Comparison of ENCODE assay signal across 28 mouse cellular contexts in genomic region chr11:84653481-84653880, GRCm38 (mm10).
DNase-seq lines count a peak whose midpoint lies in the region; ATAC-seq lines count a peak whose summit lies in the region.
"Had no signal": no experiment of that assay in that cellular context is flagged by ENCODE, and none has a peak within 500 bp of the region (broad histone marks: within the 10 kb centered on the region; RNA-seq: fewer than 3 reads in every experiment).

No protein-coding gene starts in this region.

- no peak for ATAC-seq in hindbrain, embryonic 13.5 days (ENCODE audit: low FRiP score)
- no peak for ATAC-seq in hindbrain, embryonic 16.5 days
- ATAC-seq: activated CD4-positive, CD25-positive, alpha-beta regulatory T cell, adult 4 months; forebrain, embryonic 14.5 days; hindbrain, postnatal 0 days; intestine, postnatal 0 days; liver, embryonic 12.5 days; liver, postnatal 0 days had no signal

- peak overlapping the region; percentile 62; the same call in 1 of the 2 replicates for H3K27ac ChIP-seq in hindbrain, embryonic 13.5 days
- no peak overlapping the region for H3K27ac ChIP-seq in hindbrain, embryonic 16.5 days (ENCODE audit: low read depth, low read length)
- H3K27ac ChIP-seq in limb, embryonic 10.5 days, result no peak overlapping the region
- H3K27ac ChIP-seq: embryonic facial prominence, embryonic 15.5 days; heart, embryonic 10.5 days; heart, embryonic 15.5 days; kidney, embryonic 15.5 days; left cerebral cortex, adult 2 months; liver, embryonic 12.5 days; neural tube, embryonic 13.5 days had no signal

- H3K27me3 ChIP-seq in hindbrain, embryonic 13.5 days, result peaks cover 13% of the 10 kb centered on the region; the same call in 1 of the 2 replicates
- no peaks in the 10 kb centered on the region for H3K27me3 ChIP-seq in hindbrain, embryonic 16.5 days (replicated peaks; ENCODE audit: control insufficient read depth, insufficient read depth, low read length)
- peaks cover 41% of the 10 kb centered on the region for H3K27me3 ChIP-seq in limb, embryonic 10.5 days (ENCODE audit: low read depth, poor library complexity, severe bottlenecking)

- H3K36me3 ChIP-seq in hindbrain, embryonic 13.5 days, result no peaks in the 10 kb centered on the region
- no peaks in the 10 kb centered on the region for H3K36me3 ChIP-seq in hindbrain, embryonic 16.5 days (ENCODE audit: control insufficient read depth, insufficient read depth, low read length)
- no peaks in the 10 kb centered on the region for H3K36me3 ChIP-seq in limb, embryonic 10.5 days
- H3K36me3 ChIP-seq: embryonic facial prominence, embryonic 15.5 days; heart, embryonic 10.5 days; heart, embryonic 15.5 days; kidney, embryonic 15.5 days; liver, embryonic 12.5 days; neural tube, embryonic 13.5 days had no signal

- peak; percentile 82 for DNase-seq in embryo, embryonic 10 days (ENCODE audit: low spot score)
- DNase-seq in embryo, embryonic 11 days, result peak; percentile 70
- peak; percentile 45 for DNase-seq in limb, embryonic 10.5 days (ENCODE audit: low spot score)
- DNase-seq in B cell, adult 2 months, result no peak
- no peak for DNase-seq in kidney, adult 9 months
- no peak for DNase-seq in thymus, postnatal 36 days
- DNase-seq: adrenal gland, adult 2 months; cerebellum, adult 2 months; cerebellum, postnatal 14 days; gastrocnemius, postnatal 25 days; heart, adult 11 months; kidney, postnatal 25 days; liver, postnatal 0 days; lung, postnatal 36 days; thymus, adult 2 months had no signal

- no peak overlapping the region for H3K4me2 ChIP-seq in hindbrain, embryonic 13.5 days
- no peak overlapping the region for H3K4me2 ChIP-seq in hindbrain, embryonic 16.5 days (ENCODE audit: low read length)
- H3K4me2 ChIP-seq: embryonic facial prominence, embryonic 15.5 days; heart, embryonic 15.5 days; kidney, embryonic 15.5 days; liver, embryonic 12.5 days; neural tube, embryonic 13.5 days had no signal

- 0 out of 2 replicates have a peak overlapping the region, but pooled peaks have one; percentile 24 for H3K9ac ChIP-seq in hindbrain, embryonic 13.5 days
- H3K9ac ChIP-seq in hindbrain, embryonic 16.5 days (ENCODE audit: low read depth, low read length), result no peak overlapping the region
- H3K9ac ChIP-seq: embryonic facial prominence, embryonic 15.5 days; heart, embryonic 15.5 days; kidney, embryonic 15.5 days; liver, embryonic 12.5 days; liver, postnatal 0 days; neural tube, embryonic 13.5 days had no signal

- no peaks in the 10 kb centered on the region for H3K9me3 ChIP-seq in hindbrain, embryonic 13.5 days
- no peaks in the 10 kb centered on the region for H3K9me3 ChIP-seq in hindbrain, embryonic 16.5 days (ENCODE audit: control insufficient read depth, low read length)
- no peaks in the 10 kb centered on the region for H3K9me3 ChIP-seq in limb, embryonic 10.5 days (replicated peaks)
- H3K9me3 ChIP-seq: embryonic facial prominence, embryonic 15.5 days; heart, embryonic 10.5 days; heart, embryonic 15.5 days; kidney, embryonic 15.5 days; liver, embryonic 12.5 days; neural tube, embryonic 13.5 days had no signal

- H3K4me3 ChIP-seq in hindbrain, embryonic 13.5 days, result no peak overlapping the region
- no peak overlapping the region for H3K4me3 ChIP-seq in hindbrain, embryonic 16.5 days (ENCODE audit: low read length)
- H3K4me3 ChIP-seq in limb, embryonic 10.5 days, result no peak overlapping the region
- H3K4me3 ChIP-seq: embryonic facial prominence, embryonic 15.5 days; heart, embryonic 10.5 days; heart, embryonic 15.5 days; kidney, embryonic 15.5 days; left cerebral cortex, adult 2 months; liver, embryonic 12.5 days; neural tube, embryonic 13.5 days had no signal

- H3K4me1 ChIP-seq in hindbrain, embryonic 13.5 days (replicated peaks), result peaks cover 11% of the 10 kb centered on the region
- no peaks in the 10 kb centered on the region for H3K4me1 ChIP-seq in hindbrain, embryonic 16.5 days (ENCODE audit: control insufficient read depth, insufficient read depth, low read depth, low read length)
- peaks cover 14% of the 10 kb centered on the region for H3K4me1 ChIP-seq in limb, embryonic 10.5 days
- H3K4me1 ChIP-seq: embryonic facial prominence, embryonic 15.5 days; heart, embryonic 10.5 days; heart, embryonic 15.5 days; liver, embryonic 12.5 days had no signal

- WGBS in hindbrain, embryonic 13.5 days, result 30% methylated on average over 8 of the region's 8 CpGs
- WGBS in hindbrain, embryonic 16.5 days, result 35% methylated on average over 8 of the region's 8 CpGs
- 31% methylated on average over 8 of the region's 8 CpGs for WGBS in limb, embryonic 10.5 days

Comparison
In these comparisons a context has a peak if more than half of its experiments do, and no peak if none do; other contexts are left out.
1. DNase-seq: peak in embryo, embryonic 10 days (single experiment), embryo, embryonic 11 days (single experiment) and limb, embryonic 10.5 days (single experiment); none in B cell, adult 2 months (0 of 2), kidney, adult 9 months (single experiment) and thymus, postnatal 36 days (0 of 2).